Mouse (Mus musculus) embryonic fibroblast, embryonic 13.5 days (primary cell): ENCODE measurements around the gene Hivep2.

ENCODE experiments used
- CTCF ChIP-seq: IDR thresholded peaks from 2 replicates; pipeline ENCODE4 v1.5.1; 2011; ENCODE audit warnings: mild to moderate bottlenecking, control low read depth, low read length, moderate library complexity, borderline replicate concordance; ENCODE audit not compliant: insufficient read depth
- POLR2A ChIP-seq: IDR thresholded peaks from 2 replicates; pipeline ENCODE4 v1.6.1; 2011; ENCODE audit warnings: low read depth, mild to moderate bottlenecking, control low read depth, low read length, moderate library complexity

DNA sequence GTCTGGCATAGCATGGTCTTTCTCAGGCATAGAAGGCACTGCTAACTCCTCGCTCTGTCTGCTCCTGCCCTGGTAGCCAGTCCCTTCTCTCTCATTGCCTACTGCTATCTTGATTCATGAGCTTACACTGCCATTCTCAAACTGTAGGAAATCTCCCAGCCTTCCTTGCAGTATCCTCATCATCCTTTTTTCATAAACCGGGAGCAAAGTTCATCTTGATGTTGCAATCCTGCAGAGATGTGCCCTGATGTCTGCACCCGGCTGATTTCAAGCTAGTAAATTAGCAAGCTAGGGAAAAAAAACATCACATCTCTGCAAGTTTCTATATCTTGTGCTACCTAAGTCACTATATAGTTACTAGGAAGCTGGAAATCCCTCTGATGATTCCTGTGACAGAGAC lies 179.0 kb downstream of the Hivep2 start:
- no peak for TF ChIP-seq CTCF
- no peak for TF ChIP-seq POLR2A
